Mouse (Mus musculus) ES-Bruce4 (cell line): Measurements from ENCODE around the gene Mllt6.

Experiments used
- CTCF ChIP-seq: IDR thresholded peaks from one replicate; pipeline ENCODE4 v1.8.1; 2011; ENCODE audit warnings: low read depth, low read length
- EP300 ChIP-seq: IDR thresholded peaks from 2 replicates; pipeline ENCODE4 v1.6.1; 2011; ENCODE audit warnings: low read depth, low read length; ENCODE audit not compliant: insufficient read depth

DNA sequence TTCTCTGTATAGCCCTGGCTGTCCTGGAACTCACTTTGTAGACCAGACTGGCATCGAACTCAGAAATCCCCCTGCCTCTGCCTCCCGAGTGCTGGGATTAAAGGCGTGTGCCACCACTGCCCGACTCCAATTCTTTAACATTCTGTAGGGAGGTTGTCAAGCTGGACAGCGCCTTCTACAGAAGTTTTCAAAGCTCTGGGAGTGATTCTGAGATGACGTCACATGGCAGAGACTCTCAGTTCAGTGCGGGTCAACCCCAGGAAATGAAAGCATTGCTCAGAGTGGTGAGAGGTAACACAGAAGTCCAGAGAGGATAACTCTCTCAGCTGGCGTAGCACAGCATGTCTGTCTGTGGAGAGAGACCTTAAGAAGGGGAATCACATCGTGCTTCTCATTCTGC is 40.0 kb upstream of the Mllt6 start:
- TF ChIP-seq EP300 (no peak), CTCF (no peak)
